Mouse (Mus musculus) liver, embryonic 18 days (tissue): ENCODE data around the gene Gm14391. TPM values are rescaled to one million over a fixed set of nuclear protein-coding genes. Genes with fewer than 3 reads are reported as not detected.

Source experiments
- polyA plus RNA-seq: library from polyadenylated mRNA; depleted of rRNA; stranded (reverse); fragments of >200 nt; gene quantifications from 2 replicates; pipeline ENCODE4 v1.2.3, GENCODE M21; 2012; rRNA removed

Gene Gm14391
- polyA plus RNA-seq, result 2.7 and 2.9 TPM in 2 replicates

DNA sequence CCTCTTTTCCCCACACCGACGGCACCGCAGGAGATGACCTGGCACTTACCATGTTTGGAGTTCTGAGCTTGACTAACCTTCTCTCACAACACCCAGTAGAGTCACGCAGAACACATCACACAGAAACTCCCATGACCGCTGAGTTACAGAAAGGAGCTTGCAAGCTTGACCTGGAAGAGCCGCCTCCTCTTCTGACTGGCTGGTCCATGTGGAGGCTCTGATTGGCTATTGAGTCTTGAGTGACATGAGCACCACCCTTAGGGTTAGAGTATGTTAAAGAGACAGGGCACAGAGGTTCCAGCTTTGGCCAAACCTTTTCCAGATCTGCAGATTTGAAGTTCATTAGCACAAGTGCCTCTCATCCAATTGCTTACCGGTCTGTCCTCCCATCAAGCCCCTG is at the start of gene Gm14391:
Gene Gm14391 (minus strand): TSS at position 186 of the 400 bp plus-strand sequence.

DNA sequence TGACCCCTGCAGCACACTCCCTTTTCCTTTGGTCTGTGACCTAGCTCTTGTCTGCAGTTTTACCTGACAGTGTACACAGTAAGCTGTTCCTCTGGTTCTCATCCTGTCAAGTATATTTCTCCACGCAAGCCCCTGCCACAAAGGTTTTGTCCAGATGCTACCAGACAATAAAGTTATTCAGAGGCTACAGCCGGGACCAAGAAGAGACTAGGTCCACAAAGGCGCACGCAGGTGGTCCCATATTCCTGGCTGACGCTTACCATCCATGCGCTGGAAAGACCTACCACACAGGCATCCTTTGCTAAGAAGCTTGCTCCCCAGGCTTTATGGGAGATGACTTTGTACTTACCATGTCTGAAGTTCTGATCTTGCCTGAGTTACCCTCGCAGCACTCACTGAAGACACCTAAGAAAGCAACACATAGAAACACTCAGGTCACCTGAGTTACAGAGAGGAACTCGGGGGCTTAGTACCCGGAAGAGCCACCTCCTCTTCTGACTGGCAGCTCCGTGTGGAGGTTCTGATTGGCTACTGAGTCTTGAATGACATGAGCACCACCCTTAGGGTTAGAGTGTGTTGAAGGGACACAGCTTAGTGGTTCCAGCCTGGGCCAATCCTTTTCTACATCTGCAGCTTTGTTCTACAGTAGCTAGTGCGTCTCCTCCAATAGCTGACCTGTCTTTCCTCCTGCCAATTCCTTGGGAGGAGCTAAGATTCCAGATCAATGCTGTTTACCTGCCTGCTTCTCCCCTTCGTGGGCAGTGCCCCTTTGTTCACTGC is 31.1 kb downstream of the Gm14391 start, which contains the start of gene Gm14443:
Gene Gm14443 (minus strand): TSS at position 471 of the 780 bp plus-strand sequence.

DNA sequence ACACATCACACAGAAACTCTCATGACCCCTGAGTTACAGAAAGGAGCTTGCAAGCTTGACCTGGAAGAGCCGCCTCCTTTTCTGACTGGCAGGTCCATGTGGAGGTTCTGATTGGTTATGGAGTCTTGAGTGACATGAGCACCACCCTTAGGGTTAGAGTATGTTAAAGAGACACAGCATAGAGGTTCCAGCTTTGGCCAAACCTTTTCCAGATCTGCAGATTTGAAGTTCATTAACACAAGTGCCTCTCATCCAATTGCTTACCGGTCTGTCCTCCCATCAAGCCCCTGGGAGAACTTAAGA is 64.8 kb downstream of the Gm14391 start, which contains the start of gene Gm14399:
Gene Gm14399 (minus strand): TSS at position 20 of the 303 bp plus-strand sequence.

Other genes with a start within 250 kb of the Gm14391 start
- gene Gm14444, start 196.7 kb downstream of the Gm14391 start, polyA plus RNA-seq, result not detected in 2 replicates
- 0.06 TPM in 1 of 2 replicates, not detected in the other for gene Gm14393, start 139.1 kb downstream of the Gm14391 start, polyA plus RNA-seq
- gene Gm14399, start 64.9 kb downstream of the Gm14391 start, polyA plus RNA-seq, result 1.4 and 1.5 TPM in 2 replicates
- 0.06 and 0.13 TPM in 2 replicates for gene Gm14443, start 31.0 kb downstream of the Gm14391 start, polyA plus RNA-seq
- gene Gm14440, start 68.2 kb upstream of the Gm14391 start, polyA plus RNA-seq, result not detected in 2 replicates
- 3.5 and 4.0 TPM in 2 replicates for gene Gm4631, start 131.3 kb upstream of the Gm14391 start, polyA plus RNA-seq
- gene Zfp968, start 165.5 kb upstream of the Gm14391 start, polyA plus RNA-seq, result 0.97 and 1.2 TPM in 2 replicates
- 2.3 and 2.6 TPM in 2 replicates for gene Gm4724, start 228.9 kb upstream of the Gm14391 start, polyA plus RNA-seq